Mouse (Mus musculus) lung, postnatal 0 days (tissue): ENCODE measurements around the gene Zdhhc21. TPM values are rescaled to one million over a fixed set of nuclear protein-coding genes. Genes with fewer than 3 reads are reported as not detected.

ENCODE experiments used
- ATAC-seq: fragments of 200-750 bp; cut with Nextera tagmentation; 2 replicates; pipeline ENCODE4 v1.8.0; 2017; ENCODE audit warnings: moderate library complexity
- DNase-seq: peaks from one replicate; pipeline ENCODE4 v3.0.0-alpha.2; 2016; ENCODE audit warnings: low spot score
- H3K27ac ChIP-seq: fragments of 300-500 bp; sonication (generic); 2 replicates; pipeline ENCODE4 v1.5.1; 2014; ENCODE audit warnings: antibody characterized with exemption, mild to moderate bottlenecking, low read length, mixed read lengths
- H3K27me3 ChIP-seq: fragments of 300-500 bp; sonication (generic); replicated peaks from 2 replicates; pipeline ENCODE4 v1.6.1; 2014; ENCODE audit warnings: low read length, mixed read lengths; ENCODE audit not compliant: insufficient read depth
- H3K36me3 ChIP-seq: fragments of 300-500 bp; sonication (generic); 2 replicates; pipeline ENCODE4 v1.6.1; 2014; ENCODE audit warnings: low read length, mixed read lengths; ENCODE audit not compliant: insufficient read depth
- H3K4me1 ChIP-seq: fragments of 300-500 bp; sonication (generic); 2 replicates; pipeline ENCODE4 v1.6.1; 2014; ENCODE audit warnings: antibody characterized with exemption, low read depth, low read length, mixed read lengths; ENCODE audit not compliant: insufficient read depth
- H3K4me2 ChIP-seq: fragments of 300-500 bp; sonication (generic); replicated peaks from 2 replicates; pipeline ENCODE4 v1.6.1; 2014; ENCODE audit warnings: low read depth, mild to moderate bottlenecking, low read length, moderate library complexity, mixed read lengths
- H3K4me3 ChIP-seq: fragments of 300-500 bp; sonication (generic); 2 replicates; pipeline ENCODE4 v1.5.1; 2014; ENCODE audit warnings: low read depth, low read length
- H3K9ac ChIP-seq: fragments of 300-500 bp; sonication (generic); replicated peaks from 2 replicates; pipeline ENCODE4 v1.6.1; 2014; ENCODE audit warnings: low read depth, mild to moderate bottlenecking
- H3K9me3 ChIP-seq: fragments of 300-500 bp; sonication (generic); 2 replicates; pipeline ENCODE4 v1.6.1; 2016; ENCODE audit warnings: low read length, mixed read lengths
- CTCF ChIP-seq: IDR thresholded peaks from 2 replicates; pipeline ENCODE4 v1.5.1; 2016; ENCODE audit warnings: antibody characterized with exemption, mild to moderate bottlenecking
- EP300 ChIP-seq: IDR thresholded peaks from 2 replicates; pipeline ENCODE4 v1.6.1; 2016; ENCODE audit warnings: antibody characterized with exemption, mild to moderate bottlenecking, control low read depth
- WGBS: fragments of 180-500 bp; shearing (Covaris S2); extraction: QIAGEN DNeasy Blood & Tissue Kit; methylation state at CpG from one replicate; pipeline ENCODE4 v1.1.7; 2014; 5-methylcytosine and 5-hydroxymethylcytosine counted together
- polyA plus RNA-seq: library from polyadenylated mRNA; unstranded; fragments of >200 nt; fragmentation: Nextera tagmentation; extraction: Ambion mirVana; gene quantifications from 2 replicates; pipeline ENCODE4 v1.2.1, GENCODE M21; 2015

Zdhhc21 gene
- polyA plus RNA-seq, 1 experiment from 2014 or later: 8.9 TPM

- ATAC-seq (no peak), DNase-seq (no peak)
- Histone ChIP-seq H3K27me3 (no peaks in the 10 kb centered on the region), H3K27ac (no peak overlapping the region), H3K4me3 (no peak overlapping the region), H3K9me3 (no peaks in the 10 kb centered on the region), H3K4me1 (no peaks in the 10 kb centered on the region), H3K36me3 (no peaks in the 10 kb centered on the region), H3K4me2 (no peak overlapping the region), H3K9ac (no peak overlapping the region)
- WGBS: 53% methylated on average over 2 of the region's 2 CpGs
- TF ChIP-seq CTCF (no peak), EP300 (no peak)
These were observed 26.4 kb upstream of the Zdhhc21 start for GRCm38 (mm10) chr4:82886148-82886547.

DNA sequence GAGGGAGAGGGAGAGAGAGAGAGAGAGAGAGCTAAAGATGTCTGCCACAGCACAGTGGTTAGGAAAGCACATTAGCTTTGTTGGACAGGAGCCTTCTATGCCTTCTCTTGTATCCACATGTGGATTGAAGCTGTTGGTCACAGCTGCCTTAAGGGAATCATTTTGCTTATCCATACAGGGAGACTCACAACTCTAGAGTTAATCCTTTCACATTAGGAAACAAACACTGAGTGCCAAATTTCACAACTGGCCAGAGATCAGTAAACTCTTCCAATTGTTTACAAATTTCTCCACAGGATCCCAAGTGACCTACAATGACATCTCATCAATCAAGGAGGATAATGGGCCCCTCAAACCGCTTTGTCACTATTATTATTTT is 25.8 kb upstream of the Zdhhc21 start:
- TF ChIP-seq EP300: no peak
- no peak for TF ChIP-seq CTCF
- H3K36me3 ChIP-seq: no peaks in the 10 kb centered on the region
- no peak overlapping the region for H3K4me3 ChIP-seq
- DNase-seq: peak; percentile 51
- H3K27me3 ChIP-seq: no peaks in the 10 kb centered on the region
- peak; percentile 32; the same call in 1 of the 2 replicates for ATAC-seq
- no peak overlapping the region for H3K27ac ChIP-seq
- no peaks in the 10 kb centered on the region for H3K9me3 ChIP-seq
- H3K9ac ChIP-seq: no peak overlapping the region
- no peaks in the 10 kb centered on the region for H3K4me1 ChIP-seq
- H3K4me2 ChIP-seq: no peak overlapping the region
- WGBS: 31% methylated on average over 1 of the region's 1 CpGs

DNA sequence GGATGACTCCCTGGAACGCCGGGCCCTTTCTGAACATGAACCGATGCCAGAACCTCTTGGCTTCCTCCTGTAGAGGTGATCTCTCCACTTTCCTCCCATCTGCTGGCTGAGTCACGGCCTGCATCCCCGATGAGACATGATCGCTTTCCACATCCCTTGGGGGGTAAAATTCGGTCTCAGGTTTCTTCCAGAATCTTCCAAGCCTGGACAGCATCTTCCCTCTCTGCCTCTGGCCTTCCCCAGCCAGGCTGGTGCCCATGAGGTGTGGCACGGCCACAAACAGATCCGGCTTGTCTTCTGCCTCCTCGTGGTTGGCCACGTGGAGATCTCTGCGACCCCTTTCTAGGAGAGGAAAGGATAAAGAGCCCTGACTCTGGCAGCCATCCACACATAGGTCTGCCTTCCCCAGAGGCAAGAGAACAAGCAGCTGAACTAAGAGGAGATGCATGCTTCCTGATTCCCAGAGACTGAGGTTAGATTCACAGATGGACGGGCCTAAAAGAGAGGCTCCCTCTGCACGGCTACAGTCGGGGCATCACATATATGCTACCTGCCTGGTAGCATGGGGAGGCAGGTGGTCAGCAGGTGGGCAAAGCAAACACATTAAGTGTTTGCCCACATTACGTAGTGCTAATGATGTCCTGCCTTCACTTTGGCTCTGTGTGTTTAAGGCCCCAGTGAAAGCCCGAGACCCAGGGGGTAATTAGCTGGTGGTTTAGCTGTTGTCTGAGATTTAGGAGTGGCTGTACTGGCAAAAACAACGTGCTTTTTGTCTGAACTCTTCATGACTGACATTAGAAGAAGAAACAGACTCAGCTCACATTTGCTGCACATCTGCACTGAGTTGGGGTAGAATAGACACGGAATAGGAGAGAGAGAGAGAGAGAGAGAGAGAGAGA is 25.1 kb upstream of the Zdhhc21 start, which contains the start of gene Cer1:
Cer1 (minus strand) TSS at position 513 of the 899 bp plus-strand sequence.
- no peak for TF ChIP-seq CTCF
- Histone ChIP-seq H3K27ac (no peak within 1 kb of the TSS), H3K36me3 (no peaks in the 10 kb centered on the region), H3K9ac (no peak within 1 kb of the TSS), H3K27me3 (no peaks in the 10 kb centered on the region), H3K4me1 (no peaks in the 10 kb centered on the region), H3K9me3 (no peaks in the 10 kb centered on the region), H3K4me2 (no peak within 1 kb of the TSS), H3K4me3 (no peak within 1 kb of the TSS)
- DNase-seq (no peak), ATAC-seq (no peak)
- 59% methylated on average over 18 of the region's 19 CpGs for WGBS

GRCm38 (mm10) chr4:82882500-82882899 is 22.7 kb upstream of the Zdhhc21 start:
- ATAC-seq (no peak), DNase-seq (no peak)
- H3K9me3 ChIP-seq: no peaks in the 10 kb centered on the region
- no peak overlapping the region for H3K4me2 ChIP-seq
- H3K4me1 ChIP-seq: no peaks in the 10 kb centered on the region
- TF ChIP-seq CTCF (peak; percentile 39), EP300 (no peak)
- H3K27ac ChIP-seq: no peak overlapping the region
- no peak overlapping the region for H3K4me3 ChIP-seq
- WGBS: 82% methylated on average over 9 of the region's 9 CpGs
- no peaks in the 10 kb centered on the region for H3K27me3 ChIP-seq
- H3K9ac ChIP-seq: no peak overlapping the region
- no peaks in the 10 kb centered on the region for H3K36me3 ChIP-seq

DNA sequence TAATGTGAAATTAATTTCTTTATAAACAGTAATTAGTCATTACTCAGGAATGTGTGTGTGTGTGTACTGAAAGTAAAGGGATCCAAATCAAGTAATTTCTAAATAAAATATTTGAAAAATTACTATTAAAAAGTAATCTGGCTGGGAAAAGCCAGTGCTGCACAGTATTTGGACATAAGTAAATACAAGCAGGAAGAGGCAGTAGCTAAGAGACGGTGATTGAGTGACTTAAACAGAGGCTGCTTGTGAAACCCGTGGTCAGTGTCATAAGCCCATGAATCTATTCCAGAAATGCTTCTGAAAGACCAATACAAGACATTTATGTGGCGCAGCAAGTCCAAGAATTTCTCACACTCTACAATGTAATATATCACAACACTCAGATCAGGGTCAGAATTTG is 21.6 kb upstream of the Zdhhc21 start:
- DNase-seq (peak; percentile 63), ATAC-seq (no peak)
- Histone ChIP-seq H3K4me3 (no peak overlapping the region), H3K9ac (no peak overlapping the region), H3K9me3 (no peaks in the 10 kb centered on the region), H3K4me1 (no peaks in the 10 kb centered on the region), H3K27me3 (no peaks in the 10 kb centered on the region), H3K27ac (no peak overlapping the region), H3K4me2 (no peak overlapping the region), H3K36me3 (no peaks in the 10 kb centered on the region)
- 42% methylated on average over 3 of the region's 3 CpGs for WGBS
- TF ChIP-seq CTCF: no peak
- TF ChIP-seq EP300: no peak

- no peak for TF ChIP-seq EP300
- TF ChIP-seq CTCF: no peak
- 71% methylated on average over 2 of the region's 2 CpGs for WGBS
- no peak overlapping the region for H3K4me2 ChIP-seq
These were observed 20.5 kb upstream of the Zdhhc21 start for GRCm38 (mm10) chr4:82880243-82880642.

More at GRCm38 (mm10) chr4:82880243-82880642, 20.5 kb upstream of the Zdhhc21 start:
- ATAC-seq: no peak
- H3K36me3 ChIP-seq: no peaks in the 10 kb centered on the region
- no peak overlapping the region for H3K9ac ChIP-seq
- H3K4me3 ChIP-seq: no peak overlapping the region
- H3K27me3 ChIP-seq: no peaks in the 10 kb centered on the region
- H3K4me1 ChIP-seq: no peaks in the 10 kb centered on the region
- no peak for DNase-seq
- H3K27ac ChIP-seq: no peak overlapping the region
- no peaks in the 10 kb centered on the region for H3K9me3 ChIP-seq
